Mouse (Mus musculus): ENCODE results near the gene Coa6.
"Not testable (repeated sequence)": the region's sequence is repeated elsewhere in the genome, so short reads cannot be mapped to it uniquely, and the experiment has no call there.

Gene Coa6

GRCm38 (mm10) chr8:126422174-126422919 lies at the start of gene Coa6:
TSS of gene Coa6 (plus strand) at chr8:126422515.
- peak; percentile 97 for DNase-seq (ENCODE audit: low spot score)

GRCm38 (mm10) chr8:126379580-126379979 lies 42.7 kb upstream of the Coa6 start:
- DNase-seq (ENCODE audit: low spot score) = no peak

- DNase-seq (ENCODE audit: low spot score) = no peak
These were observed 42.2 kb upstream of the Coa6 start for GRCm38 (mm10) chr8:126380141-126380540.

GRCm38 (mm10) chr8:126381299-126381698 lies 41.0 kb upstream of the Coa6 start:
- DNase-seq (ENCODE audit: low spot score) = no peak

GRCm38 (mm10) chr8:126382216-126382615 lies 40.1 kb upstream of the Coa6 start:
- no peak for DNase-seq (ENCODE audit: low spot score)

GRCm38 (mm10) chr8:126382749-126383148 lies 39.6 kb upstream of the Coa6 start:
- no peak for DNase-seq (ENCODE audit: low spot score)

- DNase-seq (ENCODE audit: low spot score) = no peak
These were observed 34.7 kb upstream of the Coa6 start for GRCm38 (mm10) chr8:126387566-126387965.

GRCm38 (mm10) chr8:126391541-126391940 lies 30.8 kb upstream of the Coa6 start:
- no peak for DNase-seq (ENCODE audit: low spot score)

- no peak for DNase-seq (ENCODE audit: low spot score)
These were observed 26.9 kb upstream of the Coa6 start for GRCm38 (mm10) chr8:126395386-126395785.

GRCm38 (mm10) chr8:126395917-126396316 lies 26.4 kb upstream of the Coa6 start:
- DNase-seq (ENCODE audit: low spot score) = no peak

GRCm38 (mm10) chr8:126398349-126398748 lies 24.0 kb upstream of the Coa6 start:
- no peak for DNase-seq (ENCODE audit: low spot score)

GRCm38 (mm10) chr8:126404550-126404949 lies 17.8 kb upstream of the Coa6 start:
- not testable (repeated sequence) for DNase-seq (ENCODE audit: low spot score)

- no peak for DNase-seq (ENCODE audit: low spot score)
These were observed 17.3 kb upstream of the Coa6 start for GRCm38 (mm10) chr8:126405030-126405429.

GRCm38 (mm10) chr8:126420834-126421233 lies 1.5 kb upstream of the Coa6 start:
- no peak for DNase-seq (ENCODE audit: low spot score)

GRCm38 (mm10) chr8:126422920-126423300 lies 595 bp downstream of the Coa6 start:
- no peak for DNase-seq (ENCODE audit: low spot score)

- no peak for DNase-seq (ENCODE audit: low spot score)
These were observed 1.8 kb downstream of the Coa6 start for GRCm38 (mm10) chr8:126424163-126424562.

GRCm38 (mm10) chr8:126424946-126425345 lies 2.6 kb downstream of the Coa6 start:
- DNase-seq (ENCODE audit: low spot score) = no peak

GRCm38 (mm10) chr8:126429635-126430034 lies 7.3 kb downstream of the Coa6 start:
- no peak for DNase-seq (ENCODE audit: low spot score)

GRCm38 (mm10) chr8:126433827-126434226 lies 11.5 kb downstream of the Coa6 start:
- DNase-seq (ENCODE audit: low spot score) = no peak

- DNase-seq (ENCODE audit: low spot score) = no peak
These were observed 16.6 kb downstream of the Coa6 start for GRCm38 (mm10) chr8:126438937-126439336.

- no peak for DNase-seq (ENCODE audit: low spot score)
These were observed 28.8 kb downstream of the Coa6 start for GRCm38 (mm10) chr8:126451158-126451557.

GRCm38 (mm10) chr8:126455383-126455782 lies 33.1 kb downstream of the Coa6 start:
- DNase-seq (ENCODE audit: low spot score) = no peak

GRCm38 (mm10) chr8:126460274-126460673 lies 38.0 kb downstream of the Coa6 start:
- DNase-seq (ENCODE audit: low spot score) = peak; percentile 31

- no peak for DNase-seq (ENCODE audit: low spot score)
These were observed 39.4 kb downstream of the Coa6 start for GRCm38 (mm10) chr8:126461735-126462134.
